Mouse (Mus musculus): ENCODE measurements around the gene Plekhm3. TPM values are rescaled to one million over a fixed set of nuclear protein-coding genes. Genes with fewer than 3 reads are reported as not detected.

The Plekhm3 gene
- polyA plus RNA-seq, 1 experiment, result 4.5 TPM

GRCm38 (mm10) chr1:64884007-64884406 is 72.6 kb downstream of the Plekhm3 start:
- Histone ChIP-seq H3K27ac (ENCODE audit: control insufficient read depth, insufficient read depth, low read depth, low read length, poor library complexity) (no peak overlapping the region), H3K4me3 (replicated peaks; ENCODE audit: control insufficient read depth, low read depth, low read length) (no peak overlapping the region), H3K4me1 (ENCODE audit: control insufficient read depth, insufficient read depth, low read length) (no peaks in the 10 kb centered on the region)
- WGBS, result 46% methylated on average over 6 of the region's 6 CpGs
- TF ChIP-seq CTCF (IDR thresholded peaks at IDR 0.05; ENCODE audit: control insufficient read depth, insufficient read depth, low read length) (no peak), POLR2A (IDR thresholded peaks at IDR 0.05; ENCODE audit: borderline replicate concordance, control insufficient read depth, low read depth, low read length) (no peak)

GRCm38 (mm10) chr1:64880613-64881012 is 76.0 kb downstream of the Plekhm3 start:
- peaks cover 1% of the 10 kb centered on the region; the same call in 1 of the 2 replicates for H3K4me1 ChIP-seq (ENCODE audit: control insufficient read depth, insufficient read depth, low read length)
- H3K27ac ChIP-seq (ENCODE audit: control insufficient read depth, insufficient read depth, low read depth, low read length, poor library complexity), result no peak overlapping the region
- 87% methylated on average over 3 of the region's 3 CpGs for WGBS
- TF ChIP-seq CTCF (IDR thresholded peaks at IDR 0.05; ENCODE audit: control insufficient read depth, insufficient read depth, low read length), result no peak
- TF ChIP-seq POLR2A (IDR thresholded peaks at IDR 0.05; ENCODE audit: borderline replicate concordance, control insufficient read depth, low read depth, low read length), result no peak
- no peak overlapping the region for H3K4me3 ChIP-seq (replicated peaks; ENCODE audit: control insufficient read depth, low read depth, low read length)

GRCm38 (mm10) chr1:64878795-64879240 is 77.8 kb downstream of the Plekhm3 start:
- H3K4me1 ChIP-seq (ENCODE audit: control insufficient read depth, insufficient read depth, low read length), result peaks cover 1% of the 10 kb centered on the region; the same call in 1 of the 2 replicates
- TF ChIP-seq POLR2A (IDR thresholded peaks at IDR 0.05; ENCODE audit: borderline replicate concordance, control insufficient read depth, low read depth, low read length), result no peak
- TF ChIP-seq CTCF (IDR thresholded peaks at IDR 0.05; ENCODE audit: control insufficient read depth, insufficient read depth, low read length), result no peak
- WGBS, result 88% methylated on average over 12 of the region's 12 CpGs
- no peak overlapping the region for H3K27ac ChIP-seq (ENCODE audit: control insufficient read depth, insufficient read depth, low read depth, low read length, poor library complexity)
- H3K4me3 ChIP-seq (replicated peaks; ENCODE audit: control insufficient read depth, low read depth, low read length), result no peak overlapping the region

GRCm38 (mm10) chr1:64876276-64876675 is 80.3 kb downstream of the Plekhm3 start:
- WGBS, result 9% methylated on average over 3 of the region's 3 CpGs
- Histone ChIP-seq H3K4me3 (replicated peaks; ENCODE audit: control insufficient read depth, low read depth, low read length) (no peak overlapping the region), H3K27ac (ENCODE audit: control insufficient read depth, insufficient read depth, low read depth, low read length, poor library complexity) (no peak overlapping the region), H3K4me1 (ENCODE audit: control insufficient read depth, insufficient read depth, low read length) (peaks cover 1% of the 10 kb centered on the region; the same call in 1 of the 2 replicates)
- TF ChIP-seq CTCF (IDR thresholded peaks at IDR 0.05; ENCODE audit: control insufficient read depth, insufficient read depth, low read length) (no peak), POLR2A (IDR thresholded peaks at IDR 0.05; ENCODE audit: borderline replicate concordance, control insufficient read depth, low read depth, low read length) (no peak)

- WGBS, result 41% methylated on average over 5 of the region's 5 CpGs
- Histone ChIP-seq H3K4me3 (replicated peaks; ENCODE audit: control insufficient read depth, low read depth, low read length) (no peak overlapping the region), H3K27ac (ENCODE audit: control insufficient read depth, insufficient read depth, low read depth, low read length, poor library complexity) (no peak overlapping the region), H3K4me1 (ENCODE audit: control insufficient read depth, insufficient read depth, low read length) (peaks cover 1% of the 10 kb centered on the region; the same call in 1 of the 2 replicates)
- TF ChIP-seq CTCF (IDR thresholded peaks at IDR 0.05; ENCODE audit: control insufficient read depth, insufficient read depth, low read length) (no peak), POLR2A (IDR thresholded peaks at IDR 0.05; ENCODE audit: borderline replicate concordance, control insufficient read depth, low read depth, low read length) (no peak)
These were observed 80.9 kb downstream of the Plekhm3 start for GRCm38 (mm10) chr1:64875712-64876111.

GRCm38 (mm10) chr1:64875156-64875555 is 81.5 kb downstream of the Plekhm3 start:
- no peak for TF ChIP-seq CTCF (IDR thresholded peaks at IDR 0.05; ENCODE audit: control insufficient read depth, insufficient read depth, low read length)
- TF ChIP-seq POLR2A (IDR thresholded peaks at IDR 0.05; ENCODE audit: borderline replicate concordance, control insufficient read depth, low read depth, low read length), result no peak
- H3K4me3 ChIP-seq (replicated peaks; ENCODE audit: control insufficient read depth, low read depth, low read length), result no peak overlapping the region
- no peak overlapping the region for H3K27ac ChIP-seq (ENCODE audit: control insufficient read depth, insufficient read depth, low read depth, low read length, poor library complexity)
- H3K4me1 ChIP-seq (ENCODE audit: control insufficient read depth, insufficient read depth, low read length), result peaks cover 1% of the 10 kb centered on the region; the same call in 1 of the 2 replicates
- WGBS, result 78% methylated on average over 1 of the region's 1 CpGs

GRCm38 (mm10) chr1:64871956-64872355 is 84.7 kb downstream of the Plekhm3 start:
- TF ChIP-seq POLR2A (IDR thresholded peaks at IDR 0.05; ENCODE audit: borderline replicate concordance, control insufficient read depth, low read depth, low read length) (no peak), CTCF (IDR thresholded peaks at IDR 0.05; ENCODE audit: control insufficient read depth, insufficient read depth, low read length) (no peak)
- H3K4me3 ChIP-seq (replicated peaks; ENCODE audit: control insufficient read depth, low read depth, low read length), result no peak overlapping the region
- 83% methylated on average over 5 of the region's 5 CpGs for WGBS
- peaks cover 1% of the 10 kb centered on the region; the same call in 1 of the 2 replicates for H3K4me1 ChIP-seq (ENCODE audit: control insufficient read depth, insufficient read depth, low read length)
- H3K27ac ChIP-seq (ENCODE audit: control insufficient read depth, insufficient read depth, low read depth, low read length, poor library complexity), result no peak overlapping the region

GRCm38 (mm10) chr1:64867684-64868083 is 88.9 kb downstream of the Plekhm3 start:
- WGBS, result 31% methylated on average over 4 of the region's 4 CpGs
- no peak overlapping the region for H3K4me3 ChIP-seq (replicated peaks; ENCODE audit: control insufficient read depth, low read depth, low read length)
- no peak overlapping the region for H3K27ac ChIP-seq (ENCODE audit: control insufficient read depth, insufficient read depth, low read depth, low read length, poor library complexity)
- TF ChIP-seq POLR2A (IDR thresholded peaks at IDR 0.05; ENCODE audit: borderline replicate concordance, control insufficient read depth, low read depth, low read length) (no peak), CTCF (IDR thresholded peaks at IDR 0.05; ENCODE audit: control insufficient read depth, insufficient read depth, low read length) (no peak)
- peaks cover 2% of the 10 kb centered on the region; the same call in 1 of the 2 replicates for H3K4me1 ChIP-seq (ENCODE audit: control insufficient read depth, insufficient read depth, low read length)

GRCm38 (mm10) chr1:64866140-64866539 is 90.5 kb downstream of the Plekhm3 start:
- H3K4me3 ChIP-seq (replicated peaks; ENCODE audit: control insufficient read depth, low read depth, low read length), result no peak overlapping the region
- WGBS, result 6% methylated on average over 1 of the region's 1 CpGs
- TF ChIP-seq POLR2A (IDR thresholded peaks at IDR 0.05; ENCODE audit: borderline replicate concordance, control insufficient read depth, low read depth, low read length) (no peak), CTCF (IDR thresholded peaks at IDR 0.05; ENCODE audit: control insufficient read depth, insufficient read depth, low read length) (no peak)
- H3K27ac ChIP-seq (ENCODE audit: control insufficient read depth, insufficient read depth, low read depth, low read length, poor library complexity), result no peak overlapping the region
- peaks cover 2% of the 10 kb centered on the region; the same call in 1 of the 2 replicates for H3K4me1 ChIP-seq (ENCODE audit: control insufficient read depth, insufficient read depth, low read length)
